Mouse (Mus musculus): ENCODE measurements around the gene Id3. TPM values are rescaled to one million over a fixed set of nuclear protein-coding genes. Genes with fewer than 3 reads are reported as not detected.

Gene Id3
- polyA plus RNA-seq, 1 experiment, result 0.38 TPM

- Histone ChIP-seq H3K4me1 (ENCODE audit: control insufficient read depth) (no peaks in the 10 kb centered on the region), H3K36me3 (ENCODE audit: control insufficient read depth) (no peaks in the 10 kb centered on the region), H3K4me3 (replicated peaks) (no peak overlapping the region), H3K27me3 (ENCODE audit: control insufficient read depth) (peaks cover 16% of the 10 kb centered on the region), H3K9me3 (ENCODE audit: control insufficient read depth, low read length) (no peaks in the 10 kb centered on the region)
- TF ChIP-seq GATA1 (IDR thresholded peaks at IDR 0.05; ENCODE audit: low read length) (no peak), TAL1 (IDR thresholded peaks at IDR 0.05; ENCODE audit: low read length) (no peak)
Measured at GRCm38 (mm10) chr4:136106880-136107301, 36.4 kb upstream of the Id3 start.

GRCm38 (mm10) chr4:136109153-136109552 lies 34.1 kb upstream of the Id3 start:
- TF ChIP-seq TAL1 (IDR thresholded peaks at IDR 0.05; ENCODE audit: low read length) (no peak), GATA1 (IDR thresholded peaks at IDR 0.05; ENCODE audit: low read length) (no peak)
- no peaks in the 10 kb centered on the region for H3K36me3 ChIP-seq (ENCODE audit: control insufficient read depth)
- no peaks in the 10 kb centered on the region for H3K4me1 ChIP-seq (ENCODE audit: control insufficient read depth)
- peaks cover 14% of the 10 kb centered on the region for H3K27me3 ChIP-seq (ENCODE audit: control insufficient read depth)
- no peak overlapping the region for H3K4me3 ChIP-seq (replicated peaks)
- no peaks in the 10 kb centered on the region for H3K9me3 ChIP-seq (ENCODE audit: control insufficient read depth, low read length)

DNA sequence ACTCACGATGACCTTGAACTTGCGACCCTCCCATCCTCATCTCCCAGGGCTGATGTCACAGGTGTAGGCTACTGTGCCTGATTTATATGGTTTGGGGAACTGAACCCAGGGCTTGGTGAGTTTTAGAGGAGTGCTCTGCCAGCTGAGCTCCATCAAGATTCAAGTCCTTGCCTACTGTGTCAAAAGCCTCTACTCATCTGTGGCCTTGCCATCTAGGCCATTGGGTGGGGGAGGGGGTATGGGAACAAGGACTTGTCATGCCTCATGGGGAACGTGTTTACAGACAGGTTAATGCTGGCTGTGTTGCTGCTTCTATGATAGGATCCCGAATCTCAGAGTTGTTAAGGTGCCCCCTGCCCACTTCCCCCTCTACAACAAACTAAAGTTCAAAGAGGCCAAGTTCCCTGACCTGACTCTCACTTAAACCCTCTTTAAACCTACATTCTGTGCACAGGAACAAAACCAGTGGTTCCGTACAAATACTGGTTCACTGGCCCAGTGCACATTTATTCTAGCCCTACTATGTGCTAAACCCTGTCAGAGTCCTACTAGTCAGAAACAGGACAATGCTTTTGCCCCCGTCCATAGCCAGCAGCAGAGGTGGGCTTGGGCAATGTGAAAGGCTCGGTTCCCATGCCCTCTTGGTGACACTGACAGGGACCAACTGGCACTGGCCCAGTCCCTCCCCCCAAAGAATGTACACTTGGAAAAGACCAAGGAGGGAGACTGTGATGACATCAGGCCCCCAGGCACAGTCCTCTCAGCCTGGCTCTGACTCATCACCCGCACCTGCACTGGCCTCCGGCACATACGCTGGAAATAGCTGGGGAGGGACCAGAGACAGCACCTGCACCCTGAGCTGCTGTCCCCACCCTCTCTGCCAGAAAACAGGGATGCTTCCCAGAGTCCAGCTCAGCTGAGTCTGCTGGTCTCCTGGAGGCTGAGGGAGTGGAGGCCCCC lies 33.1 kb upstream of the Id3 start:
- no peaks in the 10 kb centered on the region for H3K9me3 ChIP-seq (ENCODE audit: control insufficient read depth, low read length)
- H3K36me3 ChIP-seq (ENCODE audit: control insufficient read depth), result no peaks in the 10 kb centered on the region
- peaks cover 3% of the 10 kb centered on the region for H3K27me3 ChIP-seq (ENCODE audit: control insufficient read depth)
- no peak overlapping the region for H3K4me3 ChIP-seq (replicated peaks)
- no peaks in the 10 kb centered on the region for H3K4me1 ChIP-seq (ENCODE audit: control insufficient read depth)
- TF ChIP-seq TAL1 (IDR thresholded peaks at IDR 0.05; ENCODE audit: low read length), result no peak

GRCm38 (mm10) chr4:136112344-136112743 lies 31.0 kb upstream of the Id3 start:
- Histone ChIP-seq H3K4me1 (ENCODE audit: control insufficient read depth) (no peaks in the 10 kb centered on the region), H3K9me3 (ENCODE audit: control insufficient read depth, low read length) (no peaks in the 10 kb centered on the region), H3K27me3 (ENCODE audit: control insufficient read depth) (peaks cover 15% of the 10 kb centered on the region), H3K36me3 (ENCODE audit: control insufficient read depth) (no peaks in the 10 kb centered on the region), H3K4me3 (replicated peaks) (no peak overlapping the region)
- no peak for TF ChIP-seq GATA1 (IDR thresholded peaks at IDR 0.05; ENCODE audit: low read length)
- no peak for TF ChIP-seq TAL1 (IDR thresholded peaks at IDR 0.05; ENCODE audit: low read length)

GRCm38 (mm10) chr4:136114747-136115146 lies 28.6 kb upstream of the Id3 start:
- peaks cover 23% of the 10 kb centered on the region for H3K27me3 ChIP-seq (ENCODE audit: control insufficient read depth)
- H3K4me1 ChIP-seq (ENCODE audit: control insufficient read depth), result no peaks in the 10 kb centered on the region
- TF ChIP-seq GATA1 (IDR thresholded peaks at IDR 0.05; ENCODE audit: low read length) (no peak), TAL1 (IDR thresholded peaks at IDR 0.05; ENCODE audit: low read length) (no peak)
- H3K4me3 ChIP-seq (replicated peaks), result no peak overlapping the region
- no peaks in the 10 kb centered on the region for H3K36me3 ChIP-seq (ENCODE audit: control insufficient read depth)
- H3K9me3 ChIP-seq (ENCODE audit: control insufficient read depth, low read length), result no peaks in the 10 kb centered on the region

- H3K4me1 ChIP-seq (ENCODE audit: control insufficient read depth), result no peaks in the 10 kb centered on the region
- H3K27me3 ChIP-seq (ENCODE audit: control insufficient read depth), result peaks cover 34% of the 10 kb centered on the region
- H3K4me3 ChIP-seq (replicated peaks), result no peak overlapping the region
- H3K9me3 ChIP-seq (ENCODE audit: control insufficient read depth, low read length), result no peaks in the 10 kb centered on the region
- no peaks in the 10 kb centered on the region for H3K36me3 ChIP-seq (ENCODE audit: control insufficient read depth)
- TF ChIP-seq TAL1 (IDR thresholded peaks at IDR 0.05; ENCODE audit: low read length), result no peak
- TF ChIP-seq GATA1 (IDR thresholded peaks at IDR 0.05; ENCODE audit: low read length), result no peak
Measured at GRCm38 (mm10) chr4:136117022-136117421, 26.3 kb upstream of the Id3 start.

- TF ChIP-seq TAL1 (IDR thresholded peaks at IDR 0.05; ENCODE audit: low read length) (no peak), GATA1 (IDR thresholded peaks at IDR 0.05; ENCODE audit: low read length) (no peak)
- Histone ChIP-seq H3K4me1 (ENCODE audit: control insufficient read depth) (no peaks in the 10 kb centered on the region), H3K27me3 (ENCODE audit: control insufficient read depth) (peaks cover 34% of the 10 kb centered on the region), H3K36me3 (ENCODE audit: control insufficient read depth) (no peaks in the 10 kb centered on the region), H3K9me3 (ENCODE audit: control insufficient read depth, low read length) (peaks cover 5% of the 10 kb centered on the region; the same call in 1 of the 2 replicates), H3K4me3 (replicated peaks) (no peak overlapping the region)
Measured at GRCm38 (mm10) chr4:136120041-136120440, 23.3 kb upstream of the Id3 start.

DNA sequence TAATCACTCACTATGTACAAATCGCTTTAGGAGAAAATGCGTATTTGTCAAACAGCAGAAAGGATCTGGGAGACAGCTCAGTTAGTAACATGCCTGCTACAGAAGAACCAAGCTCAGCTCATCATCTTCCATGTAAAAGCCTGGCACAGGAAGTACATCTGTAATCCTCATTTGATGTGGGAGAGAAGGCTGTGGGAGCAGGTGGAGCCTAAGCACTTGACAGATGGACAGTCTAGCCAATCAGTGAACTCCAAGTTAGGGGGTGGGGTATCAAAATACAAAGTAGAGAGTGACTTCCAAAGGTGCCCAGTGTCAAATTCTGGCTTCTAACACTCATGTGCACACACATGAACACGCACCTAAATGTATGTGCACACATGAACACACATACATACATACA lies 22.1 kb upstream of the Id3 start:
- H3K4me3 ChIP-seq (replicated peaks), result no peak overlapping the region
- H3K9me3 ChIP-seq (ENCODE audit: control insufficient read depth, low read length), result peaks cover 5% of the 10 kb centered on the region; the same call in 1 of the 2 replicates
- peaks cover 31% of the 10 kb centered on the region for H3K27me3 ChIP-seq (ENCODE audit: control insufficient read depth)
- TF ChIP-seq TAL1 (IDR thresholded peaks at IDR 0.05; ENCODE audit: low read length) (no peak), GATA1 (IDR thresholded peaks at IDR 0.05; ENCODE audit: low read length) (no peak)
- H3K4me1 ChIP-seq (ENCODE audit: control insufficient read depth), result no peaks in the 10 kb centered on the region
- H3K36me3 ChIP-seq (ENCODE audit: control insufficient read depth), result no peaks in the 10 kb centered on the region

GRCm38 (mm10) chr4:136121844-136122468 lies 21.3 kb upstream of the Id3 start:
- Histone ChIP-seq H3K27me3 (ENCODE audit: control insufficient read depth) (peaks cover 23% of the 10 kb centered on the region), H3K4me1 (ENCODE audit: control insufficient read depth) (no peaks in the 10 kb centered on the region), H3K36me3 (ENCODE audit: control insufficient read depth) (no peaks in the 10 kb centered on the region), H3K4me3 (replicated peaks) (no peak overlapping the region), H3K9me3 (ENCODE audit: control insufficient read depth, low read length) (peaks cover 5% of the 10 kb centered on the region; the same call in 1 of the 2 replicates)
- TF ChIP-seq GATA1 (IDR thresholded peaks at IDR 0.05; ENCODE audit: low read length), result no peak
- no peak for TF ChIP-seq TAL1 (IDR thresholded peaks at IDR 0.05; ENCODE audit: low read length)
